Mouse (Mus musculus) olfactory bulb, adult 2 months (tissue): ENCODE results near the gene Cd79b. TPM values are rescaled to one million over a fixed set of nuclear protein-coding genes. Genes with fewer than 3 reads are reported as not detected.

Source experiments
- H3K27ac ChIP-seq: fragments of 200-500 bp; 2 replicates; pipeline ENCODE4 v1.5.1; 2012; ENCODE audit warnings: low read depth, low read length; ENCODE audit not compliant: insufficient read depth
- H3K4me1 ChIP-seq: fragments of 200-500 bp; 2 replicates; pipeline ENCODE4 v1.6.1; 2012; ENCODE audit warnings: low read length; ENCODE audit not compliant: control insufficient read depth, insufficient read depth
- H3K4me3 ChIP-seq: fragments of 200-500 bp; 2 replicates; pipeline ENCODE4 v1.5.1; 2012; ENCODE audit warnings: mild to moderate bottlenecking, low read depth, low read length, moderate library complexity; ENCODE audit not compliant: insufficient read depth
- CTCF ChIP-seq: fragments of 200-500 bp; IDR thresholded peaks from 2 replicates; pipeline ENCODE4 v1.5.1; 2012; ENCODE audit warnings: low read depth, mild to moderate bottlenecking, low read length, moderate library complexity; ENCODE audit not compliant: insufficient read depth
- POLR2A ChIP-seq: fragments of 200-500 bp; IDR thresholded peaks from 2 replicates; pipeline ENCODE4 v1.6.1; 2012; ENCODE audit warnings: mild to moderate bottlenecking, low read depth, low read length, moderate library complexity; ENCODE audit not compliant: insufficient read depth
- WGBS: fragments of 180-500 bp; shearing (Covaris S2); methylation state at CpG from one replicate; pipeline ENCODE4 v1.1.7; 2018; 5-methylcytosine and 5-hydroxymethylcytosine counted together
- polyA plus RNA-seq: library from polyadenylated mRNA; stranded (reverse); fragments of >200 nt; gene quantifications from 2 replicates; pipeline ENCODE4 v1.2.4, GENCODE M21; 2012; ENCODE audit warnings: low replicate concordance; ENCODE audit not compliant: missing spikeins, insufficient read depth, insufficient read length

The Cd79b gene
- polyA plus RNA-seq, 1 experiment, result not detected

DNA sequence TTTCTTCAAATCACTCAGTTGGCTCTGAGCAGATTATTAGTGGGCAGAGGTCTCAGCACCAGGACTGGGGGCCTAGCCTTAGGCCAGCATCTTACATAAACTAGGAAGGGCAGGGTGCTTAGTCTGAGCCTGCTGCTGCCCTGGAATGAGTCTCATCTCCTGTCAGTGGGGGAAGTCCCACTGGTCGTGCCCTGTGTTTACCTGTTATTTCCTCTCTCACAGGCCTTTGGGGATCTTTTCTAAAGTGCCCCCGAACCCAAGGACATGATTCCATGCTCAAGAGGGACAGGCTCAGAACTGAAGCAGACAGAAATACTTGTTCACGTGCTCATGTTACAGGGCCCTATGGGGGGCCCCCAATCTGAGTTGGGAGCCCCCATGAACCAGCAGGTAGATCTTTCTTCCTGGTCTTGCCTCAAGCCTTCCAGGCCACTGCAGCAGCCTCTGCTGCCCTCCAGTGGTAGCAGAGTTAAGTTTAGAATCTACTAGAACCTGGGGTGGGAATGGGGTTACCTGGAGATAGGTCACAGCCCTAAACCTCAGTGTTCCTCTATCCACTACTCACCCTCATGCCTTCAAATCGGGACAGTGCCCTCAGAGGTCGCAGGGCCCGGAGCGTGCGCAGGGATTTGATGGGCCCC is 11.1 kb upstream of the Cd79b start:
- no peak overlapping the region for H3K4me3 ChIP-seq
- H3K4me1 ChIP-seq, result no peaks in the 10 kb centered on the region
- peak; percentile 19; the same call in 1 of the 2 replicates for TF ChIP-seq CTCF
- no peak for TF ChIP-seq POLR2A
- 73% methylated on average over 8 of the region's 8 CpGs for WGBS
- no peak overlapping the region for H3K27ac ChIP-seq

DNA sequence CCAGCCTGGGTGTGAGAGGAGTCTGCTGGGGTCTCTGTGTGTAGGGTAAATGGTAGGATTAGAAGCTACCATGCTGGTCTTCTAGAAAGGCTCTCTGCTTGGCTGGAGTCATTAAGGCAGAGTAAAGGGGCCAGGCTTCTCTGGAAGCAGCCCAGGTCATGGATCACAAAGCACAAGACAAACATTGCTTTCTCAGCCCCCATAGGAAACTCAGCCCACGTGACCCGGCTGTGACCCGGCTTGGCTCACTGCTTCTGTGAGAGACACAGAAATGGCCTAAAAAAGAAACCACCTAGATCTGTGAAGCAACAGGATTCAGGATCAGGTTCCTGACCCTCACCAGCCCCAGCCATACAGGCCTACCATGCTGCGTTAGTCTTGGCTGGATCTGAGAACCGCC is 10.3 kb upstream of the Cd79b start:
- Histone ChIP-seq H3K4me1 (no peaks in the 10 kb centered on the region), H3K4me3 (no peak overlapping the region), H3K27ac (no peak overlapping the region)
- no peak for TF ChIP-seq POLR2A
- TF ChIP-seq CTCF, result no peak
- 71% methylated on average over 5 of the region's 5 CpGs for WGBS

DNA sequence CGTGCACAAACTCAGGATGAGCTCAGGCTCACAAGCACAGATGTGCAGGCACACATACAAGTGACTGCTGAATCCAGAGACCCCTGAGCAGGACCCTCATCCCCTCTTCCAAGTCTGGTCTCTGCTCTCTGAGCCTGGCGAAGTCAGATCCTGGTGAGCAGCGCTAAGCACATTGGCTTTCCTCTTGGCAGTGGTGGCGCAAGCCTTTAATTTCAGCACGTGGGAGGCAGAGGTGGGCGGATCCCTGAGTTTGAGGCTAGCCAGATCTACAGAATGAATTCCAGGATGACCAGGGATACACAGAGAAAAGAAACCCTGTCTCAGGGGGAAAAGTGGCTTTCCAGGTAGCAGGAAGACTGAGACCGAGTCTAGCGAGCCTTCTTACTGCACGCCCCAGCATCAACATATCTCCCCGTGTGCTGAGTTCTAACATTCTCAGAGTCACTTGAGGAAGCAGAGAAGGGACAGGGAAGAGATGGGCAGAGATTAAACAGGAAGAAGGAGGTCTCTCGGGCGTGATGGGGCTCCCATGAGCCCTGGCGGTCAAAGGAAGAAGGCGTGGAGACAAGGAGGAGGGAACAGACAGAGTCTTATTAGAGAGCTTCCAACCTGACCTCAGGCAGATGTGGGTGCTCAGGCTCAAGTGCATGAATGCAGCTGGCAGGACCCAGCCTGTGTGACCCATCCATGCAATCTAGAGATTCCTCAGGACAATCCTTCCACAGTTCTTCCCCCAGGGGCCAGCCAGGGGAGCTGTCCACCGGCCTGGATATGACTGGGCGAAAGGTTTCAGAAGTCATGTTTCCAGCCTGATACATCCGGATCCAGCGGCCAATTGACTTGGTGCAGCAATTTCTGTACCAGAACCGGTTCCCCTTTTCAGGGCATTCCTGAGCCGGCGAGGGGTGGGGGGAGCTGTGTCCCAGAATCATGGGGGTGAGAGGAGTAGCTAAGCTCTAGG is 4.1 kb upstream of the Cd79b start:
- WGBS, result 68% methylated on average over 21 of the region's 21 CpGs
- H3K27ac ChIP-seq, result no peak overlapping the region
- H3K4me1 ChIP-seq, result peaks cover 6% of the 10 kb centered on the region; the same call in 1 of the 2 replicates
- TF ChIP-seq CTCF, result no peak
- no peak for TF ChIP-seq POLR2A
- H3K4me3 ChIP-seq, result no peak overlapping the region

DNA sequence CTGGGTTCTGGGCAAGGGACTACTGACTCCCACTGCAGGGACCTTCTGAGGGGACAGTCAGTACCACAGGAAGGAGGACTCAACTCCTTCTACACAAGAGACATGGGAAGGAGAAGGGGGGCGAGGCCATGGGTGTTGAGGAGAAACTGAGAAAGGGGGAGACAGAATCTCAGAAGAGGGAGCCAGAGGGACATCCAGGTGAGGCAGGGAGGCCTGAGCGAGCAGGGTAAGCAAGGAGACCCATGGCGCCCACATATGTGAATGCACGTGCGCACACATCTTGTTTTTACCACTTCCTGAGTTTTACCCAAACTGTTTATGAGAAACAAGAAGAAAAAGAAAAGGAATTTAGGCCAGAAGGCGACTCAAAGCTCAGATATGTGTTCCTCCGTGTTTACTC is 3.2 kb upstream of the Cd79b start:
- no peak for TF ChIP-seq POLR2A
- TF ChIP-seq CTCF, result no peak
- Histone ChIP-seq H3K4me1 (peaks cover 6% of the 10 kb centered on the region; the same call in 1 of the 2 replicates), H3K4me3 (no peak overlapping the region), H3K27ac (no peak overlapping the region)
- WGBS, result 82% methylated on average over 7 of the region's 7 CpGs

DNA sequence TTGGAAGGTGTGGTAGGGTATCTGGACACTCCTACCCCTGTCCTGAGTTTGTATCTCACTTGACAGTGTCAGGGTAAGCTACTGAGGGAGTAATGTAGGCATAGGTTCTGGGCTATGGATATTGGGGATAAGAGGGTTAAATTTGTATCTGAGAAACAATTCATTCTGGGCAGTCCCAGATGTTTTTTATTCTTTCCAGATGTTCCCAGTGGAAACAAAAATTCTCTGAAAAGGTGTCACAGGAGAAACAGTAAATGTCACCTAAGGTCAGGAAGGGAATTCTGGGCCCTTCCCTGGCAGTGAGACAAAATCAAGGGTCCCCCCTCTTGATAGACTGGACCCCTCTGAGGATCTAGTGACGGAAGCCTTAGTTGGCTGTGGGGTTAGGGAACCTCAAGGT is 1.9 kb upstream of the Cd79b start:
- 100% methylated on average over 1 of the region's 1 CpGs for WGBS
- no peak overlapping the region for H3K4me3 ChIP-seq
- TF ChIP-seq POLR2A, result no peak
- TF ChIP-seq CTCF, result no peak
- peaks cover 6% of the 10 kb centered on the region; the same call in 1 of the 2 replicates for H3K4me1 ChIP-seq
- no peak overlapping the region for H3K27ac ChIP-seq

DNA sequence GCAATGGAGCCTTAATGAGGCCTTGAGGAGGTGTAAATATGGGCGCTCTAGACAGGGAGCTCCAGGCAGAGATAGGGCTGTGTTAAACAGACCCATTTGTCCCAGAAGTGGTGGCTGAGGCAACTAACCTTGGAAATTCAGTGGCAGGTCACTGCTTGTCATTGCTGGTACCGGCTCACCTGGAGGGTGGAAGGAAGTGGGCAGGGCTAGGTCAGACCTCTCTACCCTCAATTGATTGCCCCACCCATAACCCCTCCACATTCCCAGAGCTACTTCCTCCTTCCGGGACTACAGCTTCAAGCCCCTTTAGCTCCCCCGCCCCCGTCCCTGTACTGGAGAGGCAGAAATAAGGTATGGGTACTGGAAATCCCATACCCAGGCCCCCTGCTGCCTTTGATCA is 1.0 kb downstream of the Cd79b start:
- no peak for TF ChIP-seq POLR2A
- TF ChIP-seq CTCF, result no peak
- 86% methylated on average over 5 of the region's 5 CpGs for whole genome bisulfite sequencing
- peaks cover 4% of the 10 kb centered on the region; the same call in 1 of the 2 replicates for H3K4me1 ChIP-seq
- no peak overlapping the region for H3K4me3 ChIP-seq
- H3K27ac ChIP-seq, result no peak overlapping the region

DNA sequence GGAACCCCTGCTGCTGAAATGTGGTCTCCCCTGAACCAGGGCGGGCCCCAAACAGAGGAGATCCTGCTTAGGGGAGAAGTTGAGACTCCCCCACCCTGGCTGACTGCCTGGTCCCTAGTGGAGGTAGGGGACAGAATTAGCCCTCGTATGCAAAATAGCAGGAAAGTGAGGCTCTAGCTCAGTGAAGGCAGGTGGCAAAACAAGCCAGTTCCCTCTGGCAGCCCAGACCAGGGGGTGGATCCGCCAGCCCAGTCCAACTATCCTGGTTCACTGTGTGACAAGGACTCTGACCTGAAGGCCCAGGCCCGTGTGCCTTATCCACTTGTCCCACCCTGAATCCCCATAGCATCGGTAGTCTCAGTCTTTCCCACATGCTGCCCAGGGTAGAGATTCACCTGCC is 4.4 kb downstream of the Cd79b start:
- TF ChIP-seq CTCF (no peak), POLR2A (no peak)
- 73% methylated on average over 5 of the region's 5 CpGs for WGBS
- H3K4me3 ChIP-seq, result no peak overlapping the region
- H3K4me1 ChIP-seq, result peaks cover 3% of the 10 kb centered on the region; the same call in 1 of the 2 replicates
- no peak overlapping the region for H3K27ac ChIP-seq

DNA sequence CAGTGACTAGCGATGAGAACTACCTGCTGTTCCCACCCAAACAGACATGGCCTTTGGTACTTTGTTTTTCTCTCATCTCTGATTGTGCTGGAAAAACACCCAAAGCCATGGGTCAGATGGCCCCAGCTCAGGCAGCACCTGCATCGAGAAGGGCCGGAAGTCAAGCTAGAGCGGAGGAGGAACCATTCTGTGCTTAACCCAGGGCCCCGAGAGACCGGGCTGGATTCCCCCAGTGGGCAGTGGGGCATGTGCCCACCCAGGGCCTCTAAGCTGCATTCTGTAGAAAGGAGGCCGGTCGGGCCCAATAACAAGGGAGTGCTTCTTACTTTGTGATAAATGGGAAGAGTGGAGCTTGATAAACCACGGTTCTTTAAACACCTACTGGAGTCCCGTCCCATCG is 6.4 kb downstream of the Cd79b start:
- Histone ChIP-seq H3K4me1 (peaks cover 3% of the 10 kb centered on the region; the same call in 1 of the 2 replicates), H3K4me3 (no peak overlapping the region), H3K27ac (no peak overlapping the region)
- no peak for TF ChIP-seq POLR2A
- TF ChIP-seq CTCF, result no peak
- WGBS, result 80% methylated on average over 11 of the region's 11 CpGs

DNA sequence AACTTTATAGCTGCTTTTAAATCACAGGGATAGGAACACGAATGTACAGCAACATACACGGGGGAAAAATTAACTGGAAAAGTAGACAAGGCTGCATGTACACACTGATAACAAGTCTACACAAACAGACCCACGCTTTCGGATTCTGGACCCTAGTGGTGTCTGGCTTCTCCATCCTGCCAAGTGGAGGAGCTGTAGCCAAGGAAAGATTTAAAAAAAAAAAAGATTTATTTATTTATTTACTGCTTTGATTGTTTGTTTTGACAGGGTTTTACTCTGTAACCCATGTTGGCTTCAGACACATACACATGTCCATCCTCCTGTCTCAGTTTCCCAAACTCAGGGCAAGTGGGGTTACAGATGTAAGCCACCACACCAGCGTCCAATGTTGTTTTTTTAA is 7.1 kb downstream of the Cd79b start:
- Histone ChIP-seq H3K27ac (no peak overlapping the region), H3K4me1 (peaks cover 3% of the 10 kb centered on the region; the same call in 1 of the 2 replicates), H3K4me3 (no peak overlapping the region)
- 58% methylated on average over 5 of the region's 5 CpGs for WGBS
- TF ChIP-seq CTCF (no peak), POLR2A (no peak)
